Mouse (Mus musculus): Measurements from ENCODE around the gene Igf2.

The Igf2 gene

GRCm38 (mm10) chr7:142658681-142659180 lies 7.9 kb downstream of the Igf2 start:
- no peak for DNase-seq

- DNase-seq = no peak
These were observed 8.6 kb downstream of the Igf2 start for GRCm38 (mm10) chr7:142657821-142658614.

GRCm38 (mm10) chr7:142657341-142657791 lies 9.2 kb downstream of the Igf2 start:
- no peak for DNase-seq

- DNase-seq = no peak
These were observed 10.6 kb downstream of the Igf2 start for GRCm38 (mm10) chr7:142656055-142656454.

- no peak for DNase-seq
These were observed 11.0 kb downstream of the Igf2 start for GRCm38 (mm10) chr7:142655633-142656032.

GRCm38 (mm10) chr7:142653726-142654125 lies 12.9 kb downstream of the Igf2 start:
- DNase-seq = no peak

GRCm38 (mm10) chr7:142646676-142647075 lies 19.9 kb downstream of the Igf2 start:
- no peak for DNase-seq

- DNase-seq = no peak
These were observed 21.6 kb downstream of the Igf2 start for GRCm38 (mm10) chr7:142645045-142645444.

- DNase-seq = no peak
These were observed 30.4 kb downstream of the Igf2 start for GRCm38 (mm10) chr7:142636178-142636577.

- no peak for DNase-seq
These were observed 35.9 kb downstream of the Igf2 start for GRCm38 (mm10) chr7:142630691-142631090.

- DNase-seq = no peak
These were observed 36.8 kb downstream of the Igf2 start for GRCm38 (mm10) chr7:142629806-142630205.

GRCm38 (mm10) chr7:142622180-142622579 lies 44.4 kb downstream of the Igf2 start:
- no peak for DNase-seq

GRCm38 (mm10) chr7:142613077-142613476 lies 53.5 kb downstream of the Igf2 start:
- no peak for DNase-seq

- DNase-seq = peak; percentile 47
These were observed 55.8 kb downstream of the Igf2 start for GRCm38 (mm10) chr7:142610627-142611406.

- DNase-seq = no peak
These were observed 65.7 kb downstream of the Igf2 start for GRCm38 (mm10) chr7:142600921-142601320.
